Mouse (Mus musculus): ENCODE results near the gene Olfr1039.
"Not testable (repeated sequence)": the region's sequence is repeated elsewhere in the genome, so short reads cannot be mapped to it uniquely, and the experiment has no call there.

The Olfr1039 gene

DNA sequence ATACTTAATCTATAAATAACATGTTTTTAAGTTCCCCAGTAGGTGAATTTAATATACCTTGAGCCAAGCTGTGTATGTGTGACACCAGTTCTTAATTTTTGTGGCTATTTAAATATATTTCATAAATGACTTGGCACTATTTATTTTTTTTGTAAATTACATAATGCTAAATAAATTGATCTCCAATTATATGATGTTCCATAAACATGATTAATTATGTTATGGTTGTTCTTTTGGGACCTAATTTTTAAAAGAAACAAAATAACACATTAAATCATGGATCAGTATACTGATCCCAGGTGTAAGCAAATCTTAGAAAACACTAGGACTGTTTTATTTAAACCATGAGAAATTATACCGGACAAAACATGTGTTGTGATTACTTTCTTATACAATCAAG, at the start of gene Olfr1039:
Olfr1039 (minus strand) TSS at position 101 of the 400 bp plus-strand sequence.
- no peak for DNase-seq (ENCODE audit: low spot score in 2 of 2)

DNA sequence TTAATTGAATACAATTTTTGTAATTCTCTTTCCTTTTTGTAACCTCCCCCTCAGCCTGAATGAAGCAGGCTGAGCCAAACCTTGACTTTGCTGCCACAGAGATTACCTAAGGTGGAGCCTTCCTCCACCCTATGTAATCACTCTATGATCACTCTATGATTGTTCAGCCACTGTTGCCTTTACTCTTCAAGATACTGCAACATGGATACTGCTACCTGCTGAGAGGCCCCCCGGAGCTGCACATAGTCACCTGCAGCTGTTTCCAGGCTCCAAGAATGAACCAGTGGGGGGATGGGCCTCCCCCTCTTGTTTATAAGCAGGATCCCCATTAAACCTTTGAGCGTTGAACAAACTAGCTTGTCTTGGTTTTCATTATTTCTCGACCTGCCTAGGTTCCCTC, 44.2 kb upstream of the Olfr1039 start:
- DNase-seq (ENCODE audit: low spot score in 2 of 2): no peak

DNA sequence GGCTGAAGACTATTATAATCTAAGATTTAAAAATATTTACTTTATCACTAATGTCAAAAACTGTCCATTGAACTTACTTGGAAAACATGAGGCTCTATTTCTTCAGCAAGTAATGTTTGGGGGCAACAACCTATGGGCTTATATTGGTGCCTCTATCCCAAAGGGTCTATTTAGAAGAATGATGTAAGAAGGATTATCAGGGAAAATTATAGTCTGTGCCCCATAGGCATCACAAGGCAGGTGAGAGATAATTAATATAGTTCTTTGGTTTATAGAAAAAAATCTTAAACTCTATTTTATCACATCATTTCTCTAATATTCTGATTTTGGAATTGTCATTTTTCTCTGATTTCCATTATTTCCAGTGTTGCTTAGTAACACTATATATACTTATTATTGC, 42.0 kb upstream of the Olfr1039 start, which contains the start of gene Olfr1044:
Olfr1044 (minus strand) TSS at position 101 of the 400 bp plus-strand sequence.
- DNase-seq (ENCODE audit: low spot score in 2 of 2): no peak

DNA sequence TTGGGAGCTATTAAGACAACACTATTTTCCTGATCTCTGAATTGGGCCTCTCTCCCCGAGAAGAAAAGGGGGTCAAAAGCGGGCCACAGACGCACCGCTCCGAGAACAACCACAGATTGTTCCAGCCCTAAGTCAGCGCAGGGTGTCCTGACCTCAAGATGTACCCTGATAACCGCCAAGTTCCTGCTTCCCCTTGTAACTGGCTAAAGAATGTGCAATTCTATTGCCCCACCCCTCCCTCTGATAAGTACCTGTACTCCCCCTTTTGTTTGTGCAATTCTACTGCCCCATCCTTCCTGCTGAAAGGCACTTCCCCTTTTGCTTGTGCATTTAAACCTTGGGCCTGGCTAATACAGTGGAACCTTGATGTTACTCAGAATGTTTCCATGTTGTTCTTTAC, 39.7 kb upstream of the Olfr1039 start:
- not testable (repeated sequence) for DNase-seq (ENCODE audit: low spot score in 2 of 2)

DNA sequence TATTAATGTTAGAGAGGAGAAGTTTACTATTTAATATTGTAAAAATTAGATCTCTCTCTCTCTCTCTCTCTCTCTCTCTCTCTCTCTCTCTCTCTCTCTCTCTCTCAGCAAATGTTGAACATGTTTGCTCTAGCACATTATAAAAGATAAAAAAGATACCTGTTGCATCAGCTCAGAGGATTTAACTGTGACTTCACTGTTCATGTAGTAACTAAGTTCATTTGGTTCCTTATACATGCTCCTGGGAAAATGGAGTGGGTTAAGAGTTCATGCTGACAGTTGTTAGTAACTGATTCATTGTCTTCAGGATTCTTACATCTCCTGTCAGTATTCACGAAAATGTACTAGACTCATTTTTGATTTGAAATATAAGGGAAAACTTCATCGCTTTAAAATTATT, 31.7 kb upstream of the Olfr1039 start, which contains the start of gene Olfr1043:
Olfr1043 (minus strand) TSS at position 101 of the 400 bp plus-strand sequence.
- DNase-seq (ENCODE audit: low spot score in 2 of 2): no peak

DNA sequence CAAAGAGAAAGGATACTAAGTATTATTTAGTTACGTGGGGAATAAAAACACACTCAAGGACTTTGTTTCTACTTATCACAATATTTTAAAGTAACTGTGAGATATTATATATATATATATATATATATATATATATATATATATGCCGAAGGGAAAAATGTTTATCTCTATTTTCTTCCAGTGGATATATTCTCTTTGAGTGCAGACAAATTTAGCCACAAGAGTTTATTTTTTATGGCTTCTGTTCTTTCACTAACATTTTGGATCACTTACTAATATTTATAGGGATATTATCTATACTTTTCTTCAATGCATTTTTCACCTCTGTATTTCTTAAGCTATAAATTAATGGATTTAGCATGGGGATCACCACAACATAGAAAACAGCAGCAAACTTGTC, 26.0 kb upstream of the Olfr1039 start, which contains the start of gene Olfr1042:
Olfr1042 (minus strand) TSS at position 101 of the 400 bp plus-strand sequence.
- DNase-seq (ENCODE audit: low spot score in 2 of 2): no peak

DNA sequence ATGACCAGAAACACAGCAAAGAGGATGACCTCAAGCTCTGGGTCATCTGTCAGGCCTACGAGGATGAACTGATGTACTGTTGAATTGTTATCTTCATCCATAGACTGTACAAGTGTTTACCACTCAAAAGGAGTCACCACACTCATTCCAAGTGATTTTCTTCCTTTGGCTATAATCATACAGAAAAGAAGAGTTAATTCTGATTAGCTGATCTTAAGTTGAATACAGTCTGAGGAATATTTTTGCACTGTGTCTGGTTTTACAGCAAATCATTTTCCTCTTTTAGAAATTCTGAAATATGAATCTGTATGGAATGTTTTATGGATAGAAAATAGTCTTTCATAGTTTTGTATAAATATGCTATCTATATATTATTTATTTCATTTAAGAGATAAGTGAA, 10.9 kb upstream of the Olfr1039 start, which contains the start of gene Olfr1040:
Olfr1040 (minus strand) TSS at position 101 of the 400 bp plus-strand sequence.
- no peak for DNase-seq (ENCODE audit: low spot score in 2 of 2)

DNA sequence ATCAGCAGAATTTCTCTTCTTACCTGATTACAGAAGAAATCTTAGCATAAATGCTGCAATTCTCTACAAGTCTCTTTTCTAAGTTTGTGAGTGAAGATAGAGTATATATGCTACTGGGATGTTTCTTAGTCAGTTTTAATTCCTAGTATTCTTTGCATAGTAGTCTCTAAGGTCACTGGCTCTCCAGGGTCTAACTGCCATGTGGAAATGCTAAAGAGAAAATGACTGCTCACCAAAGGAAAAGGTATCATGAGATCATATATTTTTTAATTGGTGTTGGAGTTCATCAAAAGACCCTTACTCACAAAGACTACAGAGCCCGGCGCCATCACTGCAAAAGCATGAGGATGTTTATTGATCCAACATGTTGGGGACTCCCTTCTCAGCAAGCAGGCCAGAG, 48.4 kb downstream of the Olfr1039 start, which contains the start of gene Olfr1037:
Olfr1037 (minus strand) TSS at position 101 of the 400 bp plus-strand sequence.
- no peak for DNase-seq (ENCODE audit: low spot score in 2 of 2)

DNA sequence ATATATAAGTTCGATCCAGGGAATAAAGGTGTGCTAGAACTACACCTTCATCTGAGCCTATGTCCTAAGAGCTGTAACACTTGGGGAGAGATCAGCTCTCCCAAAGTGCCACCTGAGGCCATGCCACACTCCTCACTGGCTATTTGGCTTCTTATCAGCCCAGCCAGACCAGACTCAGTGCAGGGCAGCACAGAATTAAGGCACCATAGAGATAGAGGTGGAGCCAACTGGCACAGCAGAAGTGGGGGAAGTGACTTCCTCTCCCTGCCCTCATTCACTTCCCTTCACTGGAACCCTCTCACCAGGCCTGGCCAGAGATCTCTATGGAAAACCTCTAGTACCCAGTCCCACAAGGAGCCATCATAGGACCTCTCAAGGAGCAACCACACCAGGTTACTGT, 55.2 kb downstream of the Olfr1039 start:
- not testable (repeated sequence) for DNase-seq (ENCODE audit: low spot score in 2 of 2)

Data from frontal cortex, postnatal 25 days (tissue).